Mouse (Mus musculus) neural tube, embryonic 10.5 days (tissue): ENCODE data around the gene Casp3.

Source experiments
- DNase-seq: peaks from one replicate; pipeline ENCODE4 v3.0.0-alpha.2; 2017; ENCODE audit warnings: low spot score; ENCODE audit errors: extremely low spot score

The Casp3 gene

GRCm38 (mm10) chr8:46680671-46681365 is 63.7 kb downstream of the Casp3 start:
- DNase-seq, result no peak

- peak; percentile 93 for DNase-seq
These were observed 69.7 kb downstream of the Casp3 start for GRCm38 (mm10) chr8:46686664-46687336.
